Mouse (Mus musculus) gastrocnemius, postnatal 4 days (tissue): ENCODE results near the gene Arhgap31. TPM values are rescaled to one million over a fixed set of nuclear protein-coding genes. Genes with fewer than 3 reads are reported as not detected.

Source experiments
- DNase-seq, 2 experiments: peaks; one replicate each; pipeline ENCODE4 v3.0.0; 2021 to 2022; ENCODE audit warnings: low spot score in 2 of 2, mixed read lengths in 2 of 2
- long read RNA-seq, 2 experiments: library from polyadenylated mRNA; stranded (forward); transcript quantifications; one replicate each; pipeline ENCODE4 v2.0.0; 2021
- total RNA-seq, 2 experiments: library from RNA; stranded (reverse); gene quantifications; 2 replicates each; pipeline ENCODE4 v1.2.3; 2021

Gene Arhgap31
- 10 to 100 TPM; 30.1 to 31.2 TPM for total RNA-seq
- long read RNA-seq, experiment 1, full-length matches to known transcripts = 3 of 18 reads
- long read RNA-seq, experiment 1, partial matches to known transcripts = 14 of 18 reads
- long read RNA-seq, experiment 1, other reads (novel, unspliced or antisense) = 1 of 18 reads
- long read RNA-seq, experiment 2, full-length matches to known transcripts = 9 of 21 reads
- long read RNA-seq, experiment 2, partial matches to known transcripts = 4 of 21 reads
- long read RNA-seq, experiment 2, other reads (novel, unspliced or antisense) = 8 of 21 reads

DNA sequence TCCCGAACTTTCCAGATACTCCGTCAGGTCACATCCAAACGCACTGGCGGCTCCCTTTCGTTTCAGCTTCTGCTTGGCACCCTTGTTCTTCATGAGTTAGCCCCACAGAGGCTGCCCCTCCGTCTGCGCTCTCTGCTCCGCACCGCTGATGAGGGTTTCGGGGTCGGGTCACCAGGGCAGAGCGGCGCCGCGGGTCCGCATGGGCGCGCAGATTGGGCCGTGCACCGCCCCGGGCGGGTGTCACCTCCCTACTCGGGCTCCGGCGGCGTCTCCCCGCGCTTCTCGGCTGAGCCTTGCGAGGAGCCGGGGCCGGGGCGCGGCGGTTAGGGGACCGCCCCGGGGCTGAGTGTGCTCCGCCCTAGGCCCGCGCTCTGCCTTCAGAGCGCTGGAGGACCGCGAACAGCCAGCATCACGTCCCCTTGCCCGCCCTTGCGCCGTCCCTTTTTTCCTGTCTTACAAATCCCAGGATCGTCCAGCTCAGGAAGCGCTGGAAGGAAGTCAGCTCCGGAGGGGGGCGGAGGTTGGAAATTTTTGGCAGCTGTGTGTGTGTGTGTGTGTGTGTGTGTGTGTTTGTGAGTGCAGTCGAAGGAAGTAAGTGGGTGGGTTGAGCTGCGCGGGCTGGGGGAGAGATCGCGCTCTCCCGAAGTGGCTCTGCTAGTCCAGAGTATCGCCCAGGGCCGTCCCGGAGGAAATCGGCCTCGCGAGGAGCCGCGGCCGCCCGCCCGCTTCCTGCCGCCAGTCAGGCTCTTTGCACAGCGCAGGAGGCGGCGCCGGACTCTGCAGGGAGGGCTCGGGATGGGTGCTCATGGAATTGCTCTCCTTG lies at the start of gene Arhgap31:
Gene Arhgap31 (minus strand): TSS at position 694 of the 823 bp plus-strand sequence.
- peak; percentile 71 to 82 for DNase-seq

DNA sequence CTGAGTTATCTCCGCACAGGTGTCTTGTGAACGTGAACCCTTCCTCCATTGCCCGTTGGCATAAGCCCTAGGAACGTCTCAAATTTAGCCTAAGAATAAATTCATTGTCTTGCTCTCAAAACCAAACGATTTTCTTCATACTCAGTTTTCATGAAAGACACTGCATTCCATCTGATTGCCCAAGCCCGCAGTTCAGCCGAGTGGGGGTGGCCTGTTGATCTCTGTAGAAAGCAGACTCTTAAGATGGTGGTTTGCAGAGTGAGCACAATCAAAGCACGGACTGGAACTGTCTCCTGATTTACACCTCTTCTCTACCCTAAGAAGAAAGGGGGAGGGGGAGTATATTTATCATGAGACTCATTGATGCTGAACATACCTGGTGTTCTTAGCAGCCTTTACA lies 49.3 kb upstream of the Arhgap31 start:
- DNase-seq = no peak

DNA sequence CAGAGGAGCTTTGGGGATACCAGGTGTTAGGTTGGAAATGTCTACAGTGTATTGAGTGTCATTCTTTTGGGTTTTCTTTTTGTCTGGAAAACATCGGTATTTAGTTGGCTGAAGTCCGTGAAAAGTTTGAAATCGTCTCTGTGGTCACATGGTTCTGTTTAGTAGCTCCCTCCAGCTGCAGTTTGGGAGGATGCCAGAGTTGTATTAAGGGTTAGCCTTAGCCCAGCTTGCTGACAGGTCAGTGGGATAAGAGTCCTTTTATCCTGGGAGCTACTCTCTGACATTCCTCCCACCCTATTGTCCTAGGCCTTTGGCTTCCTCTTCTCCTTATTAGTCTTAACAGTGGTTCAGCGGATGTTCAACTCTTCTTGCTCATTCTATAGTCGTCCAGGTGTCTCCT lies 48.9 kb upstream of the Arhgap31 start:
- DNase-seq = no peak

DNA sequence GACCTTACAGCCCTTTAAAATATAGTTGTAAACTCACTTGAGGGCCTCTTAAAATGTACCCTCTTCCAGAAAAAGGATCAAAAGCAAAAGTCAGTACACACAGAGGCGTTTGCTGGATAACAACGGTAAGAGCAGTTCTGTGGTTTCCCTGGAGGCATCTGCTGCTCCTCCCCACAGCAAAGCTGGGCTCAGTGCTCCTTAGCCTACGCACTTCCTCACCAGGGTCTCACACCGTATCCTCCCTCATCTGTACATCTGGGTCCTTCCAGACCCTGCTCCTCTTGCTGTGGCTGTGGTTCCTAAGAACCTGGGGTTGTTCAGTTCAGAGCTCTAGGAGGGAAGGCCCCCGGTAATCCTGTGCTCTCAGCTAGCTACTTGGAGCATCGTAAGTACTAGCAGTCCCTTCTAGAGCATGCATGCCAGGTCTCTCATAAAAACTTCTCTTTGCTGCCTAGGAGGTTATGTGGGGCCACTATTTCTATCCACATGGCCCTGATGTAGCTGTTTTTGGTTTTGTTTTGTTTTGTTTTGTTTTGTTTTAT lies 47.8 kb upstream of the Arhgap31 start:
- no peak for DNase-seq

DNA sequence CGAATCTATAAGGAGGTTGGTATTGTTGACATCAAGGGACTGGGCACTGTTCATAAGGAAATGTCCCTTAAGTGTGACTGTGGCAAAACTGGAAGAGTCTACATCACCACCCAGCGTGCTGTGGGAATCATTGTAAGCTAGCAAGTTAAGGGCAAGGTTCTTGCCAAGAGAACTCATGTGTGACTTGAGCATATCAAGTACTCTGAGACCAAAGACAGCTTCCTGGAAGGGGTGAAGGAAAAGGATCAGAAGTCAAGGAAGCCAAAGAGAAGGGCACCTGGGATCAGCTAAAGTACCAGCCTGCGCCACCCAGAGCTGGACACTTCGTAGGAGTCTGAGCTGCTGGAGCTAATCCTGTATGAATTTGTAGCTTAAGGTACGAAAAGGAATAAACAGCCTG lies 47.2 kb upstream of the Arhgap31 start:
- no peak for DNase-seq

DNA sequence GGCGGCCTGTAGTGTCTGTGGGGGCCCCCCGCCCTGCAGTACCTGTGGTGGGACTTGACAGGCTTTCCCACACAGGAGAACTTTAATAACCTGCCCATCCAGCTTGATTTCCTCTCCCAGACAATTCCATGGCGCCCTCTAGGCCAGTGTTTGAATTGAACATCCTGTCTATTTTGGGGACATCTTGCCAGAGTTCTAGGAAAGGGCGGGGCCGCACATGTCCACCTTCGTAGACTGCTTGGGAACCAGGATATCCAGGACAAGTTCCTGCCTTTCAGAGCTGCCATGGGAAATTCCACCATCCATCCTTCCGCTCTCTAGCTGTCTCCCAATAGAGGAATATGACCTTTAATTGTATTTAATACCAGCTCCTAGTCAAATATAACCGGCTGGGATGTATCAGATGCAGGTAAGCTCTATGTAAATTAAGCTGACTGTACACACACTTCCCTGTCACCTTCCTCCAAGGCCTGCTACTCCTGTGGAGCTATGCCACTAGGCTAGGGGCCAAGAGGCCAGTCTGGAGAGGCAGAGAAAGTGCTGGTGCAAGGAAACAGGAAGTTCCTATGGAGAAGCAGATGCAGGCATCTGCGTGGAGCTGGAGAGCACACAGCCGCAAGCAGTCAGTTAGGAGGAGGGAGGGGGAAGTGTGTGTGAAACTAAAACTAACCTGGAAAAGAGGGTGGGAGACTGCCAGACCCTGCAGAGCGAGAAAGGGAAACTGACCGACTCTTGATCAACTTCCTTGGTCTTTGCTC lies 45.2 kb upstream of the Arhgap31 start:
- no peak for DNase-seq

DNA sequence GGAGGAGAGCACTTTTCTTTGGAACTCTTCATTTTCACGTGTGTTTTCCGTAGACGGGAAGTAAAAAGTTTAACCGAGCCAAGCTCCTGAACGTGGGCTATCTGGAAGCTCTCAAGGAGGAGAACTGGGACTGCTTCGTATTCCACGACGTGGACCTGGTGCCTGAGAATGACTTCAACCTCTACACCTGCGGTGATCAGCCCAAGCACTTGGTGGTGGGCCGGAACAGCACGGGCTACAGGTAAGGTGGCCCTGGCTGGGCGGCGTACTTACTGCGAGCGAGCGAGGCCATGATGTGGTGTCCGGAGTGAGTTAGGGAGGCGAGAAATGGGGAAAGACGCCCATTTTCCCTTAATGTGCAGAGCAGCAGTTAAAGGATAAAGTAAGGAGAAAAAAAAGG lies 44.6 kb upstream of the Arhgap31 start:
- no peak for DNase-seq

DNA sequence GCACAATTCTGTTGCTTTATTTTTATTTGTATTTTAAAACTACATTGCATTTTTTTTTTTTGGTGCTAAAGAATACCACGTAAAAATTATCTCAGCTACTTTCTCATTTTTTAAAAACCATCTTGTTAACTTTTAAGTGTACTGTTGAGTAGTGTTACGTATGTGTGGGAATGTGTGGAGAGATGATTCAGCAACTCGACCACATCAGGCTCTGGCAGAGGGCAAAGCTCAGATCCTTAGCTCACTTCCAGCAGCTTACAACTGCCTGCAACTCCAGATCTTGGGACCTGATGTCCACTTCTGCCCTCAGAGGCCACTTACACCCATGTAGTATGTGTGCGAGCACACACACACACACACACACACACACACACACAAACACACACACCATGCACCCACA lies 43.5 kb upstream of the Arhgap31 start:
- DNase-seq = no peak

DNA sequence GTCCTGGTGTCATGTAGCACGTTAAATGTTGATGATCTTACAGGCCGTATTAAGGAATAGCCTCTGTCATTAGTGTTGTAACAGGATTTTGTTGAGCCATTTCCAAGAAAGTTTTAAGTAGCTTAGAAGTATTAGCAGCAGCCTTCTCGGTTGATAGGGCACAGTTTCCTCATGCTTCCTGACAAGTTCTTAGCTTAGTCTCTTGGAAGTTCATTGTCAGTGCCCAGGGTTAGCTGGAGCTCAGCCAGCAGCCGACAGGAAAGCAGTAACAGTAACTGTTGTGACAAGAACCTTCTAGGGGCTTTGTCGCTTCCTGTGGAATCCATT lies 43.1 kb upstream of the Arhgap31 start:
- no peak for DNase-seq

DNA sequence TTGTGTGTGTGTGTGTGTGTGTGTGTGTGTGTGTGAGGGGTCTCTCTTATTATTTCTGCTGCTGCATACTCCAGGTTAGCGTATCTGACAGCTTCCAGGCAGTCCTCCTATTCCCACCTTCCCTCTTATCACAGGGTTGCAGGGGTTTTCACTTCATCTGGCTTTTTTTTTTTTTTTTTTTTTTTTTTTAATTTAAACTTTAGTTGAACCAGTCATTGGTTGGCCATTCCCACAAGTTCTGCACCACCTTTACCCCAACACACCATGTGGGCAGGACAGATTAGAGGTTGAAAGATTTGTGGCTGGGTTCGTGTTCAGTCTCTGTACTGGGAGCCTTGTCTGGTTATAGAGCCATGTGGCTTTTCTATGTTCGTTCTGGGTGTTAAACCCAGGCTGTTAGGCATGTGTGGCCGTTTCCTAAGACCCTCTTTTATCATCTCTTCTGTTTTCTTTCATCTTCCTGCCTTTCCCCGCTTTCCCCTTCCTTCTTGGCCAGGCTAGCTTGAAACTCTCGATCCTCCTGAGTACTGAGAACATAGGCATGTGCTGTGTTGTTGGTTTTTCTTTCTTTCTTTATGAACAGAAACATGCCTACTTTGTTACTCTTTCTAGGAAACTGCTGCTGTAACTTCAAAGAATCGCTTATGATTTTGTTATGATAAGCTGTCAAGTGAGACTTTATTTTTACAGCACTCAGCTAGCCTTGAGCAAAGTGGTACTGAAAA lies 42.5 kb upstream of the Arhgap31 start:
- no peak for DNase-seq

DNA sequence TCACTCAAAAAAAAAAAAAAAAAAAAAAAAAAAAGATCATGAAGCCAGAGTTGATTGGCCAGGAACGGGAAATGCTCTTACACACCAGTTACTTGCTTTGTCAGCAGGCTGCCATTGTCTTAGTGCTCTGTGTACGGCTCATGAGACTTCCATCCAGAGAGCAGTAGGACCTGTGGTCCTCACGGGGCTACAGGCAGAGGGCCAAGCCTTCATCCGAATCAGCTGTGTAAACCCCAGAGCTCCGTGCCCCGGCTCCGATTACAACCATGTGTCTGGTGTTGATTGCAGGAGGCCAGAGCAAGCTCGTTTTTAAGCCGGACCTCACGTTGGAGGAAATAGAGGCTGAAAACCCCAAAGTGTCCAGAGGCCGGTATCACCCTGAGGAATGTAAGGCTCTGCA lies 40.6 kb upstream of the Arhgap31 start:
- no peak for DNase-seq

DNA sequence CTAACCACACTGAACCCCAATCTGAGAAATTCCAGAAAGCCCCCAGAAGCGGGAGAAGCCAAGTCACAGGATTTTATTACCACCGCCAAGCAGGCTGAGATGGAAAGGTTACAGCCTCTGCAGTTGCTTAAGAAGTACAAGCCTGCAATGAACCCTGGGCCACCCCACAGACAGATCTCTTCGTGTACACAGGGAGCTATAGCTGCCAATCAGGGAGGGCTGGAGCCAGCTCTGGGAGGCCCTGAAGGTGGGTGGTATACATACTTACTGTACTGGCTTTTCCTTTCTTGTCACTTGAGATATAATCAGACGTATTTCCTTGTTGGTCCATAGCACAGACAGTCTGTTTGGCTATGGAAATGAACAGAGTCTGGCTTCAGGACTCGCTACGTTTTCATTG lies 37.7 kb upstream of the Arhgap31 start:
- no peak for DNase-seq

DNA sequence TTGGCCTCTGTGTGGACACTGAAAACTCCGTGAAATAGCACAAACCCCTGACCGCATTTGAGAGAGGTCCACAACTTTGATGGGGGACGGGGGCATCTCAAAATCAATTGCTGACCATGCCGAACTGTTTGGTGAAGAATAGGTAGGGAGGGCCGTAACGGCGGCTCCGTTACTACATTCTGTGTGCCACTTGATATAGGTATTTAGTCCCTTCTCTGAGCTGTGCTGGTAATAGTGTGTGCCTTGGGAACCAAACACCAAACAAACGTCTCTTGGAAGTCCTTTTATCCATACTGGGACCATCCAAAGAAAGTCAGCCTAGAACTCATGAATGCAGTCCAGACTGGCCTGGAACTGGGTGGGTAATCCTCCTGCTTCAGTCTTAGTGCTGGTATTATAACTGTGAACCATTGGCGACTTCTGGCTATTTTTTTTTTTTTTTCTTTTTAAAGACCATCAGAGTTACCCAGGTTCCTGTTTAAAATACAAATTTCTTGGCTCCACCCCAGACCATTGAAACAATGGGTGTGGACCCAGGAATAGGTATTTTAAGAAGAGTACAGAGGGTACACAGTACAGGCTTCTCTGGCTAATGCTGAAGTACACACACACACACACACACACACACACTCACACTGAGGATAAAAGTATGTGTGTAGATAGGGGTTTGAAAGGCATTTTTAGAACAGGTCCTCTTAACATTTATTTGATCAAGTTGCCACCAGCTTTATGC lies 31.0 kb upstream of the Arhgap31 start:
- no peak for DNase-seq

DNA sequence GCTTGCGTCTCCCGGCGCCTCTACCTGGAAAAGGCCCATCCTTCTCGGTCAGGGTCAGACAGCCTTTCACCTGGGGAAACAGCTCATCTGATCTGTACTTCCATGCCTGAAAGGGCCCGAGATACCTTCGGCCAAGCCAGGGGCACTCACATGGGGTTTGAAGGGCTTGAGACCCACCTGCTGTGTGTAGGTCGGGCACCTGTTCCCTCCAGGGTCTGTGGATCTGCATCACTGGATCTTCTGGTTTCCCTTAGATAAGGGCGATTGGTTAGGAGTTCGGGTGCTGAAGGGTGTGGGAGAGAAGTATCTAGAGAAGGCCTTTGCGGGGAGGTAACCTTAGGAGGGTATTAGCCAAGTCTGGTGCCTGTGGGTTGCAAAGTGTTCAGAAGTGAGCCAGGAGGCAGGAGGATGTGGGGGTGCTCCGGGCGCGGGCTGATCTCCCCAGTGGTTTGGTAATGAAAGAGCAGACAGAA lies 29.6 kb upstream of the Arhgap31 start:
- no peak for DNase-seq

DNA sequence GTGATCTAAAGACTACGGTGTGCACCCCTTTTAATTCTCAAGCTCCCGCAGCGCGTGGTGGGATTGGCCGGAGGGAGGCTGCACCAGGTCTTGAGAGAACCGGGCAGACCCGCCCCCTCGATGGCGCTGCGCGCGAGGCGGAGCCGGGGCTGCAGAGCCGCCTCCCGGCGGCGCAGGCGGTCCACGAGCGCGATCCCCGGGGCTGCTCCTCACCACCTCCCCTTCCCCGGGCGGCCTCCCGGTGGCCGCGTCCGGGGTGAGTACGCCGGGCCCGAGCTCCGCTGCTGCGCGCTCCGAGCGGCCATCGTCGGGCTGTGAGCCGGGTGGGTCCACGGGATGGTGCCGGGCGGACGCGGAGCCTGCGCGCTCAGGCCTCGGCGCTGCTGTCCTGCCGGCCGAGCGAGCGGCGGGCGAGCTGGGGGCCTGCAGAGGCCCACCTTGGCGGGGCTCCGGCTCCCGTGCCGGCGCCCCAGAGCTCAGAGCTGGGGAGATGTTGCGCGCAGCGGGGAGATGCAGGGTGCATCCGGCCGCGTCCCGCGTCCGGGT lies 29.1 kb upstream of the Arhgap31 start, which contains the start of gene B4galt4:
Gene B4galt4 (plus strand): TSS at position 152 of the 546 bp plus-strand sequence.
- DNase-seq = peak; percentile 62 to 79

DNA sequence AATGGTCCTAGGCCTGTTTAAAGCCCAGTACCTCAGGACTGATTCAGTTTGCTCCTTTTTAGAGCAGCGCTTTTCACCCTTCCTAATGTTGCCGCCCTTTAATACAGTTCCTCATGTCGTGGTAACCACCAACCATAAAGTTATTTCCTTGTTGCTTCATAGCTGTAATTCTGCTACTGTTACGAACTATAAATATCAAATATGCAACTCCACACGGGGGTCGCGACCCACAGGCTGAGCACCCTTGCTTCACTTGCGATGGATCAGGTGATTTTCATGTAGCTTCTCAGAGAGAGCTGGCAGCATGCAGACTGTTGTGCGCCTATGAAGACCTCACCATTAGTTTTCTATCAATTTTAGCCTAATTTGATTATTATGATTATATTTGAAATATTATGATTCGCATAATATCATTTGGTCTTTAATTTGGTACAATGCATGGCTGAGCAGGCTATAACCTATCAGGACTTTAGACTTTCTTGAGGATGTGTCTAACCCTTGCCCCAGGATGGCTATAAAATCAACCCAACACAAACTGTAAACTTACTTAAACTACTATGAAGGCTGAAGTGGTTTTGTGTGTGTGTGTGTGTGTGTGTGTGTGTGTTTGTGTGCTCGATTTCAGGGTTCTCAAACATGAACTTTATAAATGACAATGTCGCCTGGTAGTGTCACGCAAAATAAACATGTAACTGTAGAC lies 28.3 kb upstream of the Arhgap31 start:
- DNase-seq = no peak

DNA sequence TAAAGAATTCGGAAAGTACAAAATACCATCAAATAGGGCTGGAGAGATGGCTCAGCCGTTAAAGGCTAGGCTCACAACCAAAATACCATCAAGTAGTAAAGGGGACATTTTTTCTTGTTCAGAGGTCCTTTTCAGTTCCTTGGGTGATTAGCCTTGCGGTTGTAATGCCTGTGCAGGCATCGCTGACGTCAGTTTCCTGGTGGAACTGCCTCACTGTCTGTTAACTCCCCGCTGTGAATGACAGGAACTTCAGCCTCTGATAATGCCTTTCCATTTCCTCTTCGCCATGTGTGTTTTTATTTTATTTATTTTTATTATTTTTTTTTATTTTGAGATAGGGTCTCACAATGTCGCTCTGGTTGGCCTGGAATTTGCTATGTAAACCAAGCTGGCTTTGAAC lies 17.8 kb upstream of the Arhgap31 start:
- DNase-seq = no peak

DNA sequence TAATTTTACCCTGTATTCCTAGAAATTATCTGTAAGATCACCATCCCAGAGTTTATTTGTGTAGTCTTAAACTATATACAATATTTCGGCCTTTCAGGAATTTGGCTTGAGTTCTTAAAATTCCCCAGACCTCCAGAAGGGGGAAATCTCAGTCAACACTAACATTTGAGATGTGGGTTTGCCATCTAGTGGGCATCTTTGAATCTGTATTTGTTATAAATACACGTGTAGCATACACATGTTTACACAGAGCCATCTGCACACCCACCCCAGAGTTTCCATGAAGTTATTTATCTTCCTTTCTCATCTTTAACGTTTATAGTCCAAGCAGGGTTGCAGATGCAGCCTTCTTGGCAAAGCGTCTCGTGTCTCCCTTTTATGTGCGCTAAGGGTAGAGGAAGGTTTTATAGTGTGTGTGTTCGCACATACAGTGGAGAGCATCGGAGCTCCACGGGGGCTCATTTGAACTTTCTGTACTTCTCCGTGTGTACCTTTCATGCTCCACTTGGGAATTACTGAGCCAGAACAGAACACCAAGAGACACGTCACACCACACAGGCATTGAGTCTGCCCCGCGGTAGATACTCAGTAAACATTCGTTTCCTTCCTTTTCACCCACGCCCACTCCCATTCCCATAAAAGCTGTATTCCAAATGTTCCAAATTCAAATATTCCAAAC lies 16.7 kb upstream of the Arhgap31 start:
- DNase-seq = no peak

DNA sequence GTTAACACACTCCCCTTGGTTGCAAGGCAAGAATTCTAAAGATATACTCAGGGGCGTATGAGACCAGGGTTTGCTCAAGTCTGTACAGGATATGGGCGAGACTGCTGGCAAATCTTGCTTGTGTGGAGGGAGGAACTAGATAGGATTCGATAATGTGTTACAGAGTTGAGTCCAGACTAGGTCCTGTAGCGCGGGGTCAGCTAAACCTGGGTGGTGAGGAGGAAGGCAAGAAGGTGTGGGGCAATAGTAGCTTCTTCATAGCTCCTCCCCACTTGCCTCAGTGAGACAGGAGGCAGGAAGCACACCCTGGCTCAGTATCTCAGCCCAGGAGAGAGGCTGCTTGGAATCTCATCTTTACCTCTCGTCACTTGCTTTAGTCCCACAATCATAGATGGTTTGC lies 16.1 kb upstream of the Arhgap31 start:
- no peak for DNase-seq
